Mouse (Mus musculus): ENCODE measurements around the gene 4933405L10Rik.
A peak's percentile ranks its signal among the peaks of the same experiment; 100 is the strongest.

The 4933405L10Rik gene

GRCm38 (mm10) chr8:105700966-105701824, 6.3 kb upstream of the 4933405L10Rik start, which contains the start of the genes Acd and Pard6a:
Gene Acd, minus strand, starts transcription at chr8:105701102.
Gene Pard6a, plus strand, starts transcription at chr8:105701148.
- DNase-seq, result peak; percentile 96 to 97

GRCm38 (mm10) chr8:105702001-105702401, 5.5 kb upstream of the 4933405L10Rik start:
- peak in 1 of 2 experiments; percentile 39 for DNase-seq

GRCm38 (mm10) chr8:105702731-105703415, 4.6 kb upstream of the 4933405L10Rik start:
- DNase-seq, result peak in 1 of 2 experiments; percentile 26

DNA sequence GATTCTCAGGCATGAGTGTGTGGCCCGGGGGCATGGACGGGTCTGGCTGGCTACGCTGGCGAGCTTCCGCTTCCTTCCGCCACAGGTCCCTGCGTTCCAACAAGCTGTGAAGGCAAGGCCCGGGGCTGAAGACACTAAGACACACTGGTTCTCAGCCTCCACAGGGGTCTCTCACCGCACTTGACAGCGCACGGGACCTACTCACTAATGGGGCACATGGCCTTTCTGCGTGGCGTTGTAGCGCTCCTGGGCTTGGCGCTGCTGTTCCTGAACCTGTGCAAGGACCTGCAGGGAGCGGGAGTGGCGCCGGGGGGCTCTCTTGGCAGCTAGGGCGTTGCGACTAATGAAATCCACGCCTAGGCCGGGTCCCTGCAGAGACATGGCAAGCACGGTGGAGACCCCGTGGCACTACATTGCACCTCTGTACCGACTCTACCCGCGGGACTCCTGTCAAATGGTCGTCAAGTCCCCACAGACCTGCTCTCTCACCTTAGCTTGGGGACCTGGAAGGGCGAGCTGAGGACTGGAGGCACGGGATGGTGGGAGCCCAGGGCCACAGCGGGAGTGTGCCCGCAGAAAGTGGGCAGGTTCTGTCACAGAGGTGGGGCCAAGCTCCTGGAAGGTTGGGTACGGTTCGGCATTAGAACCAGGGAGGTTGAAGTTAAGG, 3.2 kb upstream of the 4933405L10Rik start:
- DNase-seq, result no peak

DNA sequence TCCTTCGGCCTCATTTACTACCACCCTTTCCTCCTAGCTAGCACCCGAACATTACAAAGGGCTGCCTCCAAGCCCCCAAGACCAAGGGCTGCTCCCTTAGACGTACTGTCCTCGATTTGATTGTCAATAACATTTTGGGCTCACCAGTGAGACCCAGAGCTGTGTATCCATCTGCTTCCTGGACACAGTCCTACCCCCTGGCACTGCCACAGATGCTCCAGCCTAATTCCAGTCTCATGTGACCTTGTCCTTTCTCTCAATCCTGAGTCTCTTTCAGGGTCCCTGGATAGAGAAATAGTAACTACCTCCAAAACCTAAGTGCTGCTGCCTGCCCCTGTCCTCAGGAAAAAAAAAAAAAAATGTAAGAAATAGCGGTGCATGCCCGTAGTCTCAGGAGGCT, 2.5 kb upstream of the 4933405L10Rik start:
- DNase-seq, result no peak

GRCm38 (mm10) chr8:105706426-105706825, 1.0 kb upstream of the 4933405L10Rik start:
- DNase-seq, result no peak

- peak in 1 of 2 experiments; percentile 22 for DNase-seq
Observed at GRCm38 (mm10) chr8:105708675-105709074, 1.2 kb downstream of the 4933405L10Rik start.

GRCm38 (mm10) chr8:105709317-105709716, 1.9 kb downstream of the 4933405L10Rik start:
- DNase-seq, result peak in 1 of 2 experiments; percentile 15

DNA sequence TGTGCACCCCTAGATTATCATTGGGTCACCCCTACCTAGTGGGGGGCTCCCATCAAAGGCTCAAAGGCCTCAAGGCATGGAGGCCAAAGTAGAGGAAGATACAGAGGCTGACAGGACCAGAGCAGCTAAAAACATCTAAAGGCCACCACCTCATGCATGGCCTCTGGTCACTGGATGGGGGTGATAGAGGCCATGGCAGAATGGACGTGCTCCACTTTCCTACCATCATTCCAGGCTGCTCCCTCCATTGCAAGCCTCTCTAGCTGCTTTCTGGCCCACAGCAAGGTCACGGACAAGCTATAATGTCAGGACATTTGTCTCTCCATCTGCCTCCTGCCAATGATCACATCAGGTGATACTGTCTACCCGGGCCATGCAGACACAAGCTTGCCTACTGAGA, 4.8 kb downstream of the 4933405L10Rik start:
- no peak for DNase-seq

- DNase-seq, result peak; percentile 83 to 87
Observed at GRCm38 (mm10) chr8:105714139-105714538, 6.7 kb downstream of the 4933405L10Rik start.

DNA sequence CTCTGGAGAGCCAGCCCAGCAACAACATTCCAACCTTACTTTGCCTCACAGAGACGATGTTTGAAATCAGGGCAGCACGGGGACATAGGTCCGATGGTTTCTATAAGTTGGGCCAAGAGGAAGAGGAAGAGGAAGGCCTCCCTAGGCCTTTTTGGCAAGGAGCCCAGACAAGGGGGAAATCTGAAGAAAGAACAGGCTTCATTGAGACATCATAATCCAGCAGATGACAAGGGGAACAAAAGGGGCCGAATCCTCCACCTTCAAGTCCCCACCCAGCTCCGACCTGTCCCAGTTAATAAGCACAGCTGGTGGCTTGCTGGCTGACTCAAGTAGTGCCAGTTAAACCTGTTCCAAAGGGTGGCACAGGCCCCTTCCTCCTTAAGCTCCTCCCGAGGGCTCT, 7.6 kb downstream of the 4933405L10Rik start:
- no peak for DNase-seq

DNA sequence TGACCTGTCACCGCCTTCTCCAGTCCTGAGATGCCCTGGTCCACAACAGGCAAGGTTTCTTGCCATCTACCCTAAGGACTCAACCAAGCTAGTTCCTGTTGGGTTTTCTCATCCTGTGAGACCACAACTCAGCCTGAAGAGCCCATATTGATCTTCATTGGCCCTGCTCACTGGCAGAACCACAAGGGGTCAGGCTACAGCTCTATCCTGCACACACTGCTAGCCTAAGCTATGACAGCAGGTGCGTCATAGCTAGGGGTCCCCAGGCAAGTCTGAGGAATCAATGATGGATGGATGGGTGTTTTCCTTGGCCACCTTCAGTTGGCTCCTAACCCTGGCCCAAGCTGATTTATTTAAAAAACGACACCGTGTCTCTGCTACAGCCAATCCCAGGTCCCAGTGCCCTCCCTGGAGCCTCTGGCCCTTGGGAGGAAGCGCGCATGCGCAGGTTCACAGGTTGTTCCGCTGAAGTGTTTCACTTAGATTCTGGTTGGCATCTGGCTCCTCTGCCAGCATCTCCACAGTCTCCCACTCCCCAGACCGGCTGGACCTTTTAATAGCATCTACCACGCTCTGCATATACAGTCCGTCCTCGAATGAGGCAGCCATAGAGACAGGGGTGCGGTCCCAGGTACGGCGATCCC, 9.0 kb downstream of the 4933405L10Rik start:
- no peak for DNase-seq

GRCm38 (mm10) chr8:105719637-105720036, 12.2 kb downstream of the 4933405L10Rik start:
- DNase-seq, result no peak

GRCm38 (mm10) chr8:105722861-105723260, 15.4 kb downstream of the 4933405L10Rik start:
- no peak for DNase-seq

GRCm38 (mm10) chr8:105725726-105726125, 18.3 kb downstream of the 4933405L10Rik start:
- no peak for DNase-seq

- DNase-seq, result peak in 1 of 2 experiments; percentile 43
Observed at GRCm38 (mm10) chr8:105727397-105728124, 20.1 kb downstream of the 4933405L10Rik start.

GRCm38 (mm10) chr8:105732186-105732585, 24.7 kb downstream of the 4933405L10Rik start:
- no peak for DNase-seq

GRCm38 (mm10) chr8:105739216-105739615, 31.8 kb downstream of the 4933405L10Rik start:
- no peak for DNase-seq

GRCm38 (mm10) chr8:105743301-105743700, 35.8 kb downstream of the 4933405L10Rik start:
- DNase-seq, result no peak

GRCm38 (mm10) chr8:105750606-105751005, 43.2 kb downstream of the 4933405L10Rik start:
- no peak for DNase-seq

DNA sequence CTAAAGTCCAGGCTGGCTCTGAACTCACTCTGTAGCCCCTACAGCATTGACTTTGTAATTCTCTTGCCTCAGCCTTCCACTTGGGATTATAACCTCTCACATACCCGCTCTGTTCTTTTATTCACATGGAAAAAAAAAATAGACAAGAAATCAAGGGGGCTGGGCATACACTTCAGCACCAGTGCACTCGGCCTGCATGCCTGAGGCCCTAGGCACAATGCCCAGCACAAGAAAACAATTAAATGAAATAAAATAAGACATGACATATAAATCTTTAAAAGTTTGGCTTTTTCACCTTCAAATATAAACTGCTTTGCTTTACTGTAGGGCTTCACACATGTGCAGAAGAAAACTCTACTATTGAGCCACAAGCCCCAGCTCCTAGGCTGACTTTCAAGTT, 46.5 kb downstream of the 4933405L10Rik start:
- no peak for DNase-seq

- no peak for DNase-seq
Observed at GRCm38 (mm10) chr8:105754688-105755087, 47.2 kb downstream of the 4933405L10Rik start.

Measured in thymus, postnatal 36 days (tissue).